Mouse (Mus musculus): Measurements from ENCODE around the gene Nudt13. TPM values are rescaled to one million over a fixed set of nuclear protein-coding genes. Genes with fewer than 3 reads are reported as not detected.

The Nudt13 gene
- polyA plus RNA-seq, 1 experiment from 2014 or later = 12.6 TPM

GRCm38 (mm10) chr14:20258185-20259113, 36.0 kb upstream of the Nudt13 start:
- Histone ChIP-seq H3K27me3 (replicated peaks; ENCODE audit: insufficient read depth, low read length) (no peaks in the 10 kb centered on the region), H3K4me1 (ENCODE audit: insufficient read depth, low read depth, low read length) (no peaks in the 10 kb centered on the region), H3K36me3 (ENCODE audit: insufficient read depth, low read length) (no peaks in the 10 kb centered on the region), H3K9me3 (ENCODE audit: low read length) (no peaks in the 10 kb centered on the region), H3K4me2 (replicated peaks; ENCODE audit: low read depth, low read length) (no peak overlapping the region), H3K9ac (replicated peaks; ENCODE audit: low read depth) (no peak overlapping the region), H3K4me3 (ENCODE audit: low read depth, low read length) (no peak overlapping the region), H3K27ac (ENCODE audit: low read length) (no peak overlapping the region)
- WGBS = 49% methylated on average over 8 of the region's 8 CpGs
- ATAC-seq (peak; percentile 46; the same call in 1 of the 2 replicates), DNase-seq (ENCODE audit: low spot score) (peak; percentile 69)
- TF ChIP-seq EP300 (IDR thresholded peaks at IDR 0.05) = no peak
- TF ChIP-seq CTCF (IDR thresholded peaks at IDR 0.05) = peak; percentile 98

DNA sequence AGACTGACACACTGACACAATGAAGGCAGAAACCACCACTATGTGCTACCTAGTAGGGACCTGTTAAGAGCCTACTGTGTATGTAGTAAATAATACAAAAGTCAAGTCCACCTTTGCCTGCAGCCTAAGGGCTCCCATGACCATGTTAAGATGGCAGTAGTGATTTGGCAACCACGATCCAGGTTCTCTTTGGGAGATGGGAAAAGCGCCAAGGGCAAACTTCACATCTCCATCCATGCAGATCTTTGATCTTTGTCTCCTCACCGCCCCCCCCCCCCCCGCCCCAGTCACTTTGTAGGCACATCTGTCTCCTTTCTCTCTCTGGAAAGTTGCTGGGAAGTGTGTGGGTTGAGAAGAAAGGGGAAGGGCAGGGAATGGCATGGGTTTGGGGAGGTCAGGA, 32.2 kb upstream of the Nudt13 start:
- H3K27ac ChIP-seq (ENCODE audit: low read length) = no peak overlapping the region
- 71% methylated on average over 3 of the region's 4 CpGs for WGBS
- H3K36me3 ChIP-seq (ENCODE audit: insufficient read depth, low read length) = no peaks in the 10 kb centered on the region
- ATAC-seq = no peak
- no peaks in the 10 kb centered on the region for H3K4me1 ChIP-seq (ENCODE audit: insufficient read depth, low read depth, low read length)
- no peaks in the 10 kb centered on the region for H3K27me3 ChIP-seq (replicated peaks; ENCODE audit: insufficient read depth, low read length)
- H3K4me2 ChIP-seq (replicated peaks; ENCODE audit: low read depth, low read length) = no peak overlapping the region
- no peak overlapping the region for H3K9ac ChIP-seq (replicated peaks; ENCODE audit: low read depth)
- no peak overlapping the region for H3K4me3 ChIP-seq (ENCODE audit: low read depth, low read length)
- TF ChIP-seq EP300 (IDR thresholded peaks at IDR 0.05) (no peak), CTCF (IDR thresholded peaks at IDR 0.05) (no peak)
- no peaks in the 10 kb centered on the region for H3K9me3 ChIP-seq (ENCODE audit: low read length)
- no peak for DNase-seq (ENCODE audit: low spot score)

GRCm38 (mm10) chr14:20268421-20268820, 26.1 kb upstream of the Nudt13 start:
- Histone ChIP-seq H3K9ac (replicated peaks; ENCODE audit: low read depth) (no peak overlapping the region), H3K36me3 (ENCODE audit: insufficient read depth, low read length) (no peaks in the 10 kb centered on the region), H3K4me3 (ENCODE audit: low read depth, low read length) (no peak overlapping the region), H3K27ac (ENCODE audit: low read length) (no peak overlapping the region), H3K4me2 (replicated peaks; ENCODE audit: low read depth, low read length) (no peak overlapping the region), H3K9me3 (ENCODE audit: low read length) (no peaks in the 10 kb centered on the region), H3K4me1 (ENCODE audit: insufficient read depth, low read depth, low read length) (peaks cover 5% of the 10 kb centered on the region; the same call in 1 of the 2 replicates), H3K27me3 (replicated peaks; ENCODE audit: insufficient read depth, low read length) (no peaks in the 10 kb centered on the region)
- WGBS = 30% methylated on average over 6 of the region's 6 CpGs
- DNase-seq (ENCODE audit: low spot score) (no peak), ATAC-seq (no peak)
- no peak for TF ChIP-seq CTCF (IDR thresholded peaks at IDR 0.05)
- TF ChIP-seq EP300 (IDR thresholded peaks at IDR 0.05) = no peak

DNA sequence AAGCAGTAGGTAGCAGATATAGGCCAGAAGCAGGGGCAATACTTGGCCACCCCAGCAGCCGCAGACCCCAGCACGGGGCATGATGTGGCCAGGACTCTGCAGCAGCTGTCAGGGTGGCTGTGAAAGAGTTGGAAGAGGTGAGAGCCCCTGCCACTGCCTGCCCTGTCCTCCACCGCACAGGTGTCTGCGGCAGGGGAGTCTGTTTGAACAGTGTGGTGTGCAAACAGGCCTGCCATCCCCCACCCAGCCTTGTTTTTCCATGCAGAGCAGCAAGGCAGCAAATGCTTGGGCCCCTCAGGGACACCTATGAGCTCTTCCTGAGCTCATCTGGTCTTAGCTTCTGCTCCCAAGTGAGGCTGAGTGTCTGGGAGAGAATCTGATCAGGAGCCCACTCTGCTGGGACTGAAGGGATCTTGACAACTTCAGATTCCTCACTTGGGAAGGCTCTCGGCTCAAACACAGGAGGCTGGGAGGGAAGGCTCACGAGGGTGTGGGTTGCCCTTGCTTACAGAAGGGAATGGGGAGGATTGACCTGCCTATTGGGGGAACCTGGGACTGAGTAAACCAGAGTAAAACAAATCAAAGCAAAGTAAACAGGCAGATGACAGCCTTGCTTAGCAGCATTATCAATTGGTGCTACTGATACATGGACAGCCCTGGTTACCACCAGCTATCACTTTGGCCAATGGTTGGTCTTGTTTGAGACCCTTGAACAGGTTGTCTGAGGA, 25.3 kb upstream of the Nudt13 start, which contains the start of gene Kcnk16:
TSS of gene Kcnk16 (minus strand) at position 118 of the 728 bp plus-strand sequence.
- Histone ChIP-seq H3K27ac (ENCODE audit: low read length) (no peak within 1 kb of the TSS), H3K27me3 (replicated peaks; ENCODE audit: insufficient read depth, low read length) (no peaks in the 10 kb centered on the region), H3K36me3 (ENCODE audit: insufficient read depth, low read length) (no peaks in the 10 kb centered on the region), H3K4me3 (ENCODE audit: low read depth, low read length) (no peak within 1 kb of the TSS), H3K4me1 (ENCODE audit: insufficient read depth, low read depth, low read length) (peaks cover 5% of the 10 kb centered on the region; the same call in 1 of the 2 replicates), H3K9ac (replicated peaks; ENCODE audit: low read depth) (no peak within 1 kb of the TSS), H3K9me3 (ENCODE audit: low read length) (no peaks in the 10 kb centered on the region), H3K4me2 (replicated peaks; ENCODE audit: low read depth, low read length) (no peak within 1 kb of the TSS)
- TF ChIP-seq CTCF (IDR thresholded peaks at IDR 0.05) (no peak), EP300 (IDR thresholded peaks at IDR 0.05) (no peak)
- ATAC-seq = no peak
- no peak for DNase-seq (ENCODE audit: low spot score)
- WGBS = 35% methylated on average over 6 of the region's 6 CpGs

DNA sequence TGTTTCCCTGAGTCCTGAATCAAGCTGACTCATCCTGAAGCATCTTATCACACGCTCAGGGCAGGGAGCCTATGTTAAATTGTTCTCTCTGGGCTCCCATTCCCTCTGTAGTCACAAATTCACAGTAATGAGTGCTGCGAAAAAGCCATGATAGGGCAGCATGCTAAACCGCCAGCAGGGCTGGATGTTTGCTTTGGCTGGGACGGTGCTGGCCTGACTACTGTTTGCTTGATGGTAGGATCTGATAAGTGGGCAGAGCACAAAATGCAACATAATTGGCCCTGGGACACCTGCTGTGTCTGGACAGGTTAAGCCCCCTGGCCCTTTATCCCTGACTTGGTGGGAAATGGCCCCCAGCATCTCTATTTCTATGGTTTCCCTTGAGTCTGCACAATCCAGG, 3.1 kb upstream of the Nudt13 start:
- Histone ChIP-seq H3K36me3 (ENCODE audit: insufficient read depth, low read length) (no peaks in the 10 kb centered on the region), H3K9ac (replicated peaks; ENCODE audit: low read depth) (no peak overlapping the region), H3K4me2 (replicated peaks; ENCODE audit: low read depth, low read length) (no peak overlapping the region), H3K4me1 (ENCODE audit: insufficient read depth, low read depth, low read length) (no peaks in the 10 kb centered on the region; the same call in 1 of the 2 replicates), H3K4me3 (ENCODE audit: low read depth, low read length) (no peak overlapping the region), H3K9me3 (ENCODE audit: low read length) (no peaks in the 10 kb centered on the region), H3K27me3 (replicated peaks; ENCODE audit: insufficient read depth, low read length) (no peaks in the 10 kb centered on the region), H3K27ac (ENCODE audit: low read length) (no peak overlapping the region)
- no peak for DNase-seq (ENCODE audit: low spot score)
- WGBS = 44% methylated on average over 4 of the region's 4 CpGs
- no peak for TF ChIP-seq CTCF (IDR thresholded peaks at IDR 0.05)
- TF ChIP-seq EP300 (IDR thresholded peaks at IDR 0.05) = no peak
- no peak for ATAC-seq

DNA sequence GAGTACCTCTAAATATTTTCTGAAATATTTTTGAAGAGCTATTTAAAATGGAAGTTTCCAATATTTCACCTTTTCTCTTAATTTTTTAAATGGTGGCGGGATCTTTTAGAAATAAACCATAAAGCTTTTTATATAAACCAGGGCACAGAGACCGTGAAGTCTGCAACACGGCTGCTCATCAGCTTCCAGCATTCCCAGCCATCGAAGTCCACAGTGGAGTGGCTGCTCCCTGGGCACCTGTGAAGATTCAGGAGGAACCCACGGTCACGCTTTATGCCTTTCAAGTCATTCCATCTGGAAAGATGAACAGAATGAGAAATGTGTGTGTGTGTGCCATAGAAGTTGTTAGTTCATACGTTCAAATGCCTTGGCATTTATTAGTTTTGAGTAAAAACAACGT, 450 bp downstream of the Nudt13 start:
- ATAC-seq = no peak
- Histone ChIP-seq H3K27ac (ENCODE audit: low read length) (no peak overlapping the region), H3K4me2 (replicated peaks; ENCODE audit: low read depth, low read length) (peak overlapping the region; percentile 49), H3K9me3 (ENCODE audit: low read length) (no peaks in the 10 kb centered on the region), H3K9ac (replicated peaks; ENCODE audit: low read depth) (peak overlapping the region; percentile 20; the same call in 1 of the 2 replicates), H3K27me3 (replicated peaks; ENCODE audit: insufficient read depth, low read length) (no peaks in the 10 kb centered on the region), H3K4me3 (ENCODE audit: low read depth, low read length) (peak overlapping the region; percentile 46), H3K4me1 (ENCODE audit: insufficient read depth, low read depth, low read length) (no peaks in the 10 kb centered on the region; the same call in 1 of the 2 replicates), H3K36me3 (ENCODE audit: insufficient read depth, low read length) (no peaks in the 10 kb centered on the region)
- DNase-seq (ENCODE audit: low spot score) = no peak
- WGBS = 33% methylated on average over 8 of the region's 8 CpGs
- TF ChIP-seq EP300 (IDR thresholded peaks at IDR 0.05) (no peak), CTCF (IDR thresholded peaks at IDR 0.05) (no peak)
